Mouse (Mus musculus): Measurements from ENCODE around the gene Foxk1. TPM values are rescaled to one million over a fixed set of nuclear protein-coding genes. Genes with fewer than 3 reads are reported as not detected.
A peak's percentile ranks its signal among the peaks of the same experiment; 100 is the strongest.

The Foxk1 gene
- total and polyA plus RNA-seq, 3 experiments: 8.2 to 20.2 TPM; not detected in 1

- Histone ChIP-seq H3K79me2 (ENCODE audit: control insufficient read depth, insufficient read depth, low read length, poor library complexity) (no peaks in the 10 kb centered on the region), H3K36me3 (ENCODE audit: control insufficient read depth in 1 of 2, insufficient read depth in 2 of 2, low read length in 2 of 2) (no peaks in the 10 kb centered on the region), H3K4me1 (ENCODE audit: control insufficient read depth in 1 of 2, insufficient read depth in 2 of 2, low read length in 2 of 2) (no peaks in the 10 kb centered on the region), H3K4me3 (ENCODE audit: control insufficient read depth in 1 of 2, insufficient read depth in 1 of 2, low read depth in 2 of 2, low read length in 2 of 2) (peak overlapping the region; percentile 38 to 61), H3K27ac (ENCODE audit: control insufficient read depth, low read depth, low read length) (no peak overlapping the region), H3K27me3 (ENCODE audit: control insufficient read depth in 1 of 2, insufficient read depth in 2 of 2, low read length in 2 of 2) (no peaks in the 10 kb centered on the region), H3K9ac (ENCODE audit: control insufficient read depth, low read depth, low read length, poor library complexity, severe bottlenecking) (peak overlapping the region; percentile 54), H3K9me3 (replicated peaks; ENCODE audit: insufficient read depth, low read length) (no peaks in the 10 kb centered on the region)
- TF ChIP-seq UBTF (IDR thresholded peaks at IDR 0.05; ENCODE audit: borderline replicate concordance, insufficient read depth, low read depth, low read length) (no peak), NRF1 (IDR thresholded peaks at IDR 0.05; ENCODE audit: insufficient read depth, low read depth, low read length, poor library complexity, severe bottlenecking) (peak; percentile 50; the same call in 1 of the 2 replicates), POLR2AphosphoS2 (IDR thresholded peaks at IDR 0.05; ENCODE audit: low read length) (no peak), MAFK (IDR thresholded peaks at IDR 0.05; ENCODE audit: borderline replicate concordance, low read depth, low read length) (no peak), MYC (IDR thresholded peaks at IDR 0.05; ENCODE audit: low read depth, low read length) (peak; percentile 68), E2F4 (IDR thresholded peaks at IDR 0.05; ENCODE audit: borderline replicate concordance, low read depth, low read length) (no peak), SIN3A (IDR thresholded peaks at IDR 0.05; ENCODE audit: low read length) (peak; percentile 52; the same call in 1 of the 2 replicates), TBP (IDR thresholded peaks at IDR 0.05; ENCODE audit: low read depth, low read length) (no peak), RCOR1 (IDR thresholded peaks at IDR 0.05; ENCODE audit: low read depth, low read length) (no peak), ZKSCAN1 (IDR thresholded peaks at IDR 0.05; ENCODE audit: low read depth, low read length) (no peak), ZC3H11A (IDR thresholded peaks at IDR 0.05; ENCODE audit: low read depth, low read length) (no peak), SMC3 (IDR thresholded peaks at IDR 0.05; ENCODE audit: low read depth, low read length) (peak; percentile 64), CHD1 (IDR thresholded peaks at IDR 0.05; ENCODE audit: low read depth, low read length) (no peak), CTCF (IDR thresholded peaks at IDR 0.05 in 2 of 3, conservative IDR thresholded peaks at IDR 0.05 in 1 of 3; ENCODE audit: control insufficient read depth in 1 of 3, insufficient read depth in 1 of 3, low read depth in 2 of 3, low read length in 3 of 3, poor library complexity in 1 of 3, severe bottlenecking in 1 of 3) (peak; percentile 87 to 98 (median 90)), JUND (IDR thresholded peaks at IDR 0.05; ENCODE audit: low read depth, low read length) (no peak), ELF1 (IDR thresholded peaks at IDR 0.05; ENCODE audit: low read depth, low read length) (no peak), RAD21 (IDR thresholded peaks at IDR 0.05; ENCODE audit: low read depth, low read length) (peak; percentile 60), MXI1 (IDR thresholded peaks at IDR 0.05; ENCODE audit: low read depth, low read length) (peak; percentile 71), ETS1 (IDR thresholded peaks at IDR 0.05; ENCODE audit: low read depth, low read length) (no peak), MAX (IDR thresholded peaks at IDR 0.05; ENCODE audit: low read length) (peak; percentile 71), USF2 (IDR thresholded peaks at IDR 0.05; ENCODE audit: borderline replicate concordance in 1 of 2, insufficient read depth in 1 of 2, low read depth in 1 of 2, low read length in 2 of 2) (no peak), NELFE (IDR thresholded peaks at IDR 0.05; ENCODE audit: low read depth, low read length) (no peak), MAZ (IDR thresholded peaks at IDR 0.05; ENCODE audit: low read depth, low read length) (peak; percentile 44; the same call in 1 of the 2 replicates), BHLHE40 (IDR thresholded peaks at IDR 0.05; ENCODE audit: borderline replicate concordance, low read depth, low read length) (no peak), USF1 (IDR thresholded peaks at IDR 0.05; ENCODE audit: low read depth, low read length) (no peak)
- DNase-seq (ENCODE audit: low read depth, low spot score): peak; percentile 84
Observed at GRCm38 (mm10) chr5:142478829-142479435, 77.6 kb downstream of the Foxk1 start.

All from MEL (cell line).